Mouse (Mus musculus) forebrain, embryonic 14.5 days (tissue): Measurements from ENCODE around the gene Nat8f1. TPM values are rescaled to one million over a fixed set of nuclear protein-coding genes. Genes with fewer than 3 reads are reported as not detected.
"Not testable (repeated sequence)": the region's sequence is repeated elsewhere in the genome, so short reads cannot be mapped to it uniquely, and the experiment has no call there.

Experiments used
- ATAC-seq: fragments of 200-750 bp; cut with Nextera tagmentation; 2 replicates; pipeline ENCODE4 v1.8.0; 2017; ENCODE audit warnings: mild to moderate bottlenecking, moderate library complexity
- DNase-seq: peaks from one replicate; pipeline ENCODE4 v3.0.0-alpha.2; 2015; ENCODE audit warnings: low spot score
- H3K27ac ChIP-seq: fragments of 300-500 bp; sonication (generic); 2 replicates; pipeline ENCODE4 v1.5.1; 2014; ENCODE audit warnings: low read depth, mild to moderate bottlenecking, control low read depth, low read length, moderate library complexity
- H3K27me3 ChIP-seq: fragments of 300-500 bp; sonication (generic); replicated peaks from 2 replicates; pipeline ENCODE4 v1.6.1; 2014; ENCODE audit warnings: low read length, control low read depth, mixed read lengths; ENCODE audit not compliant: control insufficient read depth, insufficient read depth
- H3K36me3 ChIP-seq: fragments of 300-500 bp; sonication (generic); 2 replicates; pipeline ENCODE4 v1.6.1; 2014; ENCODE audit warnings: low read length, control low read depth; ENCODE audit not compliant: control insufficient read depth, insufficient read depth
- H3K4me1 ChIP-seq: fragments of 300-500 bp; sonication (generic); 2 replicates; pipeline ENCODE4 v1.6.1; 2014; ENCODE audit warnings: antibody characterized with exemption, low read length, control low read depth; ENCODE audit not compliant: control insufficient read depth, insufficient read depth
- H3K4me2 ChIP-seq: fragments of 300-500 bp; sonication (generic); 2 replicates; pipeline ENCODE4 v1.6.1; 2014; ENCODE audit warnings: mild to moderate bottlenecking, control low read depth, low read length
- H3K4me3 ChIP-seq: fragments of 300-500 bp; sonication (generic); 2 replicates; pipeline ENCODE4 v1.5.1; 2014; ENCODE audit warnings: low read depth, low read length, control low read depth
- H3K9ac ChIP-seq: fragments of 300-500 bp; sonication (generic); 2 replicates; pipeline ENCODE4 v1.6.1; 2014; ENCODE audit warnings: mild to moderate bottlenecking, low read length, control low read depth, moderate library complexity
- H3K9me3 ChIP-seq: fragments of 300-500 bp; sonication (generic); replicated peaks from 2 replicates; pipeline ENCODE4 v1.6.1; 2016; ENCODE audit warnings: low read length, control low read depth, mixed read lengths; ENCODE audit not compliant: control insufficient read depth
- WGBS: fragments of 180-500 bp; shearing (Covaris S2); extraction: QIAGEN DNeasy Blood & Tissue Kit; methylation state at CpG from one replicate; pipeline ENCODE4 v1.1.7; 2014; 5-methylcytosine and 5-hydroxymethylcytosine counted together
- polyA plus RNA-seq: library from polyadenylated mRNA; unstranded; fragments of >200 nt; fragmentation: Nextera tagmentation; extraction: Ambion mirVana; gene quantifications from 2 replicates; pipeline ENCODE4 v1.2.1, GENCODE M21; 2014

The Nat8f1 gene
- polyA plus RNA-seq, 1 experiment from 2014 or later: 13.3 TPM

GRCm38 (mm10) chr6:85884311-85884710 lies 31.2 kb downstream of the Nat8f1 start:
- no peak overlapping the region for H3K4me3 ChIP-seq
- H3K9ac ChIP-seq: no peak overlapping the region
- no peak for ATAC-seq
- 0 out of 2 replicates have a peak, but pooled peaks cover 12% of the 10 kb centered on the region for H3K9me3 ChIP-seq
- no peaks in the 10 kb centered on the region for H3K27me3 ChIP-seq
- 92% methylated on average over 1 of the region's 1 CpGs for WGBS
- no peak overlapping the region for H3K27ac ChIP-seq
- H3K4me1 ChIP-seq: no peaks in the 10 kb centered on the region
- no peak for DNase-seq
- no peak overlapping the region for H3K4me2 ChIP-seq
- H3K36me3 ChIP-seq: no peaks in the 10 kb centered on the region

- WGBS: 94% methylated on average over 9 of the region's 9 CpGs
- ATAC-seq, H3K4me3 ChIP-seq, H3K27ac ChIP-seq, H3K4me2 ChIP-seq, H3K4me1 ChIP-seq, H3K36me3 ChIP-seq, DNase-seq, H3K27me3 ChIP-seq, H3K9ac ChIP-seq: not testable (repeated sequence)
- 0 out of 2 replicates have a peak, but pooled peaks cover 12% of the 10 kb centered on the region for H3K9me3 ChIP-seq
Measured at GRCm38 (mm10) chr6:85883246-85883645, 32.2 kb downstream of the Nat8f1 start.

GRCm38 (mm10) chr6:85869006-85869405 lies 46.5 kb downstream of the Nat8f1 start, which contains the start of gene Nat8f2:
Nat8f2 (minus strand) TSS chr6:85869158.
- 89% methylated on average over 5 of the region's 5 CpGs for WGBS
- not testable (repeated sequence) for H3K4me2 ChIP-seq, H3K9ac ChIP-seq, DNase-seq, H3K4me1 ChIP-seq, H3K27me3 ChIP-seq, H3K36me3 ChIP-seq, H3K27ac ChIP-seq, H3K9me3 ChIP-seq, H3K4me3 ChIP-seq, ATAC-seq

GRCm38 (mm10) chr6:85867726-85868690 lies 47.5 kb downstream of the Nat8f1 start:
- ATAC-seq (no peak), DNase-seq (no peak)
- no peaks in the 10 kb centered on the region for H3K9me3 ChIP-seq
- no peak overlapping the region for H3K4me3 ChIP-seq
- no peak overlapping the region for H3K9ac ChIP-seq
- 86% methylated on average over 8 of the region's 8 CpGs for WGBS
- no peaks in the 10 kb centered on the region for H3K27me3 ChIP-seq
- no peaks in the 10 kb centered on the region for H3K36me3 ChIP-seq
- H3K27ac ChIP-seq: no peak overlapping the region
- H3K4me1 ChIP-seq: no peaks in the 10 kb centered on the region
- no peak overlapping the region for H3K4me2 ChIP-seq

- not testable (repeated sequence) for H3K4me1 ChIP-seq
Measured at GRCm38 (mm10) chr6:85866995-85867394, 48.5 kb downstream of the Nat8f1 start.

GRCm38 (mm10) chr6:85866166-85866565 lies 49.3 kb downstream of the Nat8f1 start:
- not testable (repeated sequence) for ATAC-seq
- 92% methylated on average over 3 of the region's 3 CpGs for WGBS

More at GRCm38 (mm10) chr6:85866995-85867394, 48.5 kb downstream of the Nat8f1 start:
- H3K9me3 ChIP-seq, H3K27ac ChIP-seq, H3K4me2 ChIP-seq, H3K9ac ChIP-seq, H3K27me3 ChIP-seq, H3K36me3 ChIP-seq, H3K4me3 ChIP-seq, ATAC-seq, DNase-seq: not testable (repeated sequence)
- WGBS: 62% methylated on average over 1 of the region's 1 CpGs

GRCm38 (mm10) chr6:85864900-85865639 lies 50.4 kb downstream of the Nat8f1 start:
- H3K4me3 ChIP-seq, H3K27ac ChIP-seq, H3K4me2 ChIP-seq, H3K36me3 ChIP-seq, ATAC-seq, DNase-seq, H3K4me1 ChIP-seq, H3K9ac ChIP-seq, H3K9me3 ChIP-seq, H3K27me3 ChIP-seq: not testable (repeated sequence)
- 77% methylated on average over 6 of the region's 7 CpGs for WGBS

More at GRCm38 (mm10) chr6:85866166-85866565, 49.3 kb downstream of the Nat8f1 start:
- DNase-seq, H3K9ac ChIP-seq, H3K27me3 ChIP-seq, H3K36me3 ChIP-seq, H3K27ac ChIP-seq, H3K4me2 ChIP-seq, H3K9me3 ChIP-seq, H3K4me3 ChIP-seq, H3K4me1 ChIP-seq: not testable (repeated sequence)

DNA sequence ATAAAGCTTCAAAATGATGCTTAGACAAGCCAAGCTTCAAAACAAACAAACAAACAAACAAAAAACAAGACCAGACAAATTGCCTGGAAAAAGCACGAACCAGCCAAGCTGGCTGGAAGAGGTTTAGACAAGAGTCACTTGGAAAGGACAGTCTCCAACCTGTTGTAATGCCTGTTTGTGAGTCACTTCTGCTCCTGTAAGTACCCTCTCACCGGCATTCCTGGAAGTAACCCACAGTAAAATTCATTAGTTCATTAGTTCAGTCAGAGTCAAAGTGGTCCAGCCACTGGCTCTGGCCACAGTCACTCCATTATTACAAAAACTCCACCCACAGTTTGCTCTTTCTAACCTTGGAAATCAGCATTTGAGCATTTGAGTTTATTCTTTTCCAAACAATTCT lies 51.6 kb downstream of the Nat8f1 start:
- Histone ChIP-seq H3K4me3 (no peak overlapping the region), H3K9me3 (no peaks in the 10 kb centered on the region), H3K36me3 (no peaks in the 10 kb centered on the region), H3K4me2 (no peak overlapping the region), H3K4me1 (no peaks in the 10 kb centered on the region), H3K9ac (no peak overlapping the region), H3K27ac (no peak overlapping the region), H3K27me3 (no peaks in the 10 kb centered on the region)
- no peak for ATAC-seq
- DNase-seq: no peak
- 87% methylated on average over 2 of the region's 2 CpGs for WGBS
